Mouse (Mus musculus): ENCODE measurements around the gene Esrrg. TPM values are rescaled to one million over a fixed set of nuclear protein-coding genes. Genes with fewer than 3 reads are reported as not detected.
A peak's percentile ranks its signal among the peaks of the same experiment; 100 is the strongest.

The Esrrg gene
- polyA plus RNA-seq, 1 experiment from 2014 or later = 9.3 TPM

DNA sequence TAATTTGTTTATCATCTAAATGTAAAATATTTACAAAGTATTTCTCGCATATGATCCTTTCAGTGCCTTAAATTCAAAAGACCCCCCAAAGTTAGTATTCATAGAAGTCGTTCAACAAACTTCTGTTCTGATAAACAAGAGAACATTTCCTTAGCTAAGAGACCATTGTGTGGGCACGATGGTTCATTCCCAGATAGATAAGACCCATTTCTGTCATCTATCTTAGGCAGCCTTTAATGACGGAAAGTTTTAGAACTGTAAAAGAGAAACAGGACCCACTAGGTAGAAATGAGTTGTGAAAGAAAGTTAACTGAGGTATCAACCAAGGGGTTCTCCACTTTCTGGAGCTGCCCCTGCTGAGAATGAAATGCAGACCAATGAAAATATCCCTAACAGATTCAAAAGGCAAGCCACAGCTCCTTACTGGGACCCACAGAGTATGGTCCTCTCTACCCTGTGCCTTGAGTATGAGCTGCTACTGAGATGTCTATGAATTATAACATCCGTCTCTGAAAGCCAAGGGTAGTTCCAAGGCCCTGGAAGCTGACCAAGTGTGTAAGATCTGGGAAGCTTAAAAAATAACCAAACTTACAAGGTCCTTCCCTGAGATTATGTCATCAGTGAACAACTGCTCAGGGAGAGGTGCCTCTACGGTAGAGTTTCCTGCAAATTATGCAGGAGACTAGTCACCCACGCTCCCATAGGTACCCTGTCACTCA is 548.8 kb downstream of the Esrrg start:
- Histone ChIP-seq H3K4me2 (no peak overlapping the region), H3K4me3 (no peak overlapping the region), H3K27me3 (no peaks in the 10 kb centered on the region; the same call in 1 of the 2 replicates), H3K36me3 (ENCODE audit: poor library complexity, severe bottlenecking) (no peaks in the 10 kb centered on the region), H3K9me3 (replicated peaks) (no peaks in the 10 kb centered on the region), H3K27ac (no peak overlapping the region), H3K9ac (no peak overlapping the region), H3K4me1 (peaks cover 15% of the 10 kb centered on the region)
- 86% methylated on average over 7 of the region's 7 CpGs for WGBS
- no peak for ATAC-seq

DNA sequence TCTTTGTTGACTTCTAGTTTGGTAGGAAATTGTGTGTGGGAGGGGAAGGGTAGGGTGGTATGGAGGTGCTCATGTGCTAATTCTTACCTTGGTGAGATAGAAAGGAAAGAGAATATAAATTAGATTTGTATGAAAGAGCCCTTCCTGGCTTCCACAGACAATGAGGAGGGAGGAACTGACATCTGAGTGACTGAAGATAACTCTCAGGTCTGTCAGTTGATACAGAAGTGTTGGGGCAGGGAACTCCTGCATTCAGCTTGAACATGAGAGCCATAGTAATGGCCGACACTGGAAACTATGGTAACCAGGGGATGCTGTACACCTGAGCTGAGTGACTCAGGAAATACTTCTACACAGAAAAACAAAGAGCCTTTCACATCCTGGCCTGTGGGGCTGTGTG is 550.1 kb downstream of the Esrrg start:
- Histone ChIP-seq H3K9ac (no peak overlapping the region), H3K27ac (no peak overlapping the region), H3K4me2 (no peak overlapping the region), H3K9me3 (replicated peaks) (no peaks in the 10 kb centered on the region), H3K4me3 (no peak overlapping the region), H3K36me3 (ENCODE audit: poor library complexity, severe bottlenecking) (no peaks in the 10 kb centered on the region), H3K4me1 (peaks cover 14% of the 10 kb centered on the region), H3K27me3 (no peaks in the 10 kb centered on the region; the same call in 1 of the 2 replicates)
- no peak for ATAC-seq
- WGBS = 86% methylated on average over 1 of the region's 1 CpGs

DNA sequence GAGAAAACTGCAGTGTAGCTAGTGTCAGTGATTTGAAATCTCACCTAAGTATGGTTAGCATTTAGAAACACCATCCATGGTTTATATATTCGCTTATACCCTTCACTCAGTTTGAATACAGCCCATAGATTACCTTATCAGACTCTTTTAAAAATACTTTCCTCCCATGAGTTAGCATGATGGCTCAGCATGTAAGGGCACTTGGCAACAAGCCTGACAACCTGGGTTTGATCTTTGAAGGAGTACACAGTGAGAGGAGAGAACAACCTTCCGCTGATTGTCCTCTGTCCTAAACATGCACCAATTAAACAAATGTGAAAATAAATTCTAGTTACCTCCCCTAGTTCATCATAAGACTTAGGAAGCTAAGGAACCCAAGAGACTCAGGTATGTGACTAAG is 550.5 kb downstream of the Esrrg start:
- H3K36me3 ChIP-seq (ENCODE audit: poor library complexity, severe bottlenecking) = no peaks in the 10 kb centered on the region
- H3K27ac ChIP-seq = no peak overlapping the region
- WGBS = 95% methylated on average over 2 of the region's 2 CpGs
- H3K4me3 ChIP-seq = no peak overlapping the region
- H3K9ac ChIP-seq = no peak overlapping the region
- no peak overlapping the region for H3K4me2 ChIP-seq
- no peaks in the 10 kb centered on the region for H3K9me3 ChIP-seq (replicated peaks)
- H3K4me1 ChIP-seq = peaks cover 10% of the 10 kb centered on the region; the same call in 1 of the 2 replicates
- H3K27me3 ChIP-seq = no peaks in the 10 kb centered on the region; the same call in 1 of the 2 replicates
- ATAC-seq = no peak

DNA sequence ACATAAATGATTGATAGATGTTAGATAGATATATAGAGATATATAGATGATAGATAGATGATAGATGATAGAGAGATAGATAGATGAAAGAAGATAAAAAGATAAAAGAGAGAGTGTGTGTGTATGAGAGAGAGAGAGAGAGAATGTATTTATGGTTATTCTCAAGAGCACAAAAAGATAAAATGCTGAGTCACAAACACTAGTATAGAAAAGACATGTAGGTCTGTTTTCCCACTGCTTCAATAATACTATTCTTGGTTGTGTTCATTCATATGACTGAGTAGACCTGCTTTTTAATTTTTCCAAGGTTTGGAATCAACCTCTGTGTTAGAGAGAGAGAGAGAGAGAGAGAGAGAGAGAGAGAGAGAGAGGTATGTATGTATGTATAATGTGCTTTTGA is 554.5 kb downstream of the Esrrg start:
- Histone ChIP-seq H3K4me3 (no peak overlapping the region), H3K4me2 (no peak overlapping the region), H3K9me3 (replicated peaks) (no peaks in the 10 kb centered on the region), H3K27ac (no peak overlapping the region), H3K4me1 (peaks cover 3% of the 10 kb centered on the region; the same call in 1 of the 2 replicates), H3K9ac (no peak overlapping the region), H3K27me3 (no peaks in the 10 kb centered on the region; the same call in 1 of the 2 replicates), H3K36me3 (ENCODE audit: poor library complexity, severe bottlenecking) (no peaks in the 10 kb centered on the region)
- no peak for ATAC-seq

DNA sequence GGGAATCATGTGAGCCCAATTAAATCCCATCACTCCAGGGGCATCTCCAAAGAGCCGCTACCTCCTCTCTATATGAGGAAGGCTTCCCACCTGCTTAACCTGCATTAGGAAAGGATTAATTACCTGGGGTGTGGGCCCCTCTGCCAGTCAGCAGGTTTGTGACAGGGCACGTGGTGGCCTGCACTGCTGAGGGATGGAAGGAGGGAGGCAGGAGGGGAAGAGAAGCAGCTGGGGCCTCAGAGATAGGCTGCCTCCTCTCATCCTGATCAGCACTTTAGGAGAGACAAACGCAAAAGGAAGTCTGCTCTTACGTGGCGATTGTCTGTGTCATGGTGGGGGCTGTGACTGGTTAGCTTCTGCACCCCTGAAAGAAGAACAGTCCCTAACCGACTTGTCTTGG is 555.7 kb downstream of the Esrrg start:
- Histone ChIP-seq H3K4me3 (no peak overlapping the region), H3K36me3 (ENCODE audit: poor library complexity, severe bottlenecking) (no peaks in the 10 kb centered on the region), H3K4me1 (peaks cover 3% of the 10 kb centered on the region; the same call in 1 of the 2 replicates), H3K9ac (no peak overlapping the region), H3K9me3 (replicated peaks) (no peaks in the 10 kb centered on the region), H3K4me2 (no peak overlapping the region), H3K27me3 (no peaks in the 10 kb centered on the region), H3K27ac (no peak overlapping the region)
- 58% methylated on average over 6 of the region's 6 CpGs for WGBS
- no peak for ATAC-seq

- no peak overlapping the region for H3K27ac ChIP-seq
- H3K4me1 ChIP-seq = no peaks in the 10 kb centered on the region
- no peak overlapping the region for H3K9ac ChIP-seq
- no peak overlapping the region for H3K4me3 ChIP-seq
- no peaks in the 10 kb centered on the region for H3K9me3 ChIP-seq (replicated peaks)
- H3K36me3 ChIP-seq (ENCODE audit: poor library complexity, severe bottlenecking) = no peaks in the 10 kb centered on the region
- no peak for ATAC-seq
- H3K4me2 ChIP-seq = no peak overlapping the region
- 45% methylated on average over 1 of the region's 1 CpGs for WGBS
- H3K27me3 ChIP-seq = no peaks in the 10 kb centered on the region
Measured at GRCm38 (mm10) chr1:188173859-188174258, 565.3 kb downstream of the Esrrg start.

DNA sequence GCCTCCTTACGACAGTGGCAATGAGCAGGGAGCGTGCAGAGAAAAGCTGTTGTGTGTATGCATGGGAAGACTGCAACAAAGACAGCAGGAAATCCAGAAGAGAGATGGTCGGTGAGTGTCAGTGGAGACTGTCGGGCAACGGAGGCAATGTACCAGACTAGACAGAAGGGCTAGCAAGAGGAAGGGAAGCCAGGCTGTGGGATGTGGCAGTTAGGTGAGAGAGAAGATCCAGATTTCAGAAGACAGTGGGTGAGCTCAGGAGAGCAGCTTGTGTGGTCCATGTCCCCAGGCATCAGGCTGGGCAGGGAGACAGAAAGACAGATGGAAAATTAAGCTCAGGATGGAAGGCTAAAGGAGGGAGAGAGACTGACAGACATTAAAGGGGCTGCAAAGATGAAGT is 574.4 kb downstream of the Esrrg start:
- Histone ChIP-seq H3K9ac (no peak overlapping the region), H3K9me3 (replicated peaks) (no peaks in the 10 kb centered on the region), H3K4me3 (no peak overlapping the region), H3K4me2 (no peak overlapping the region), H3K27ac (no peak overlapping the region), H3K36me3 (ENCODE audit: poor library complexity, severe bottlenecking) (no peaks in the 10 kb centered on the region), H3K4me1 (peaks cover 30% of the 10 kb centered on the region), H3K27me3 (peaks cover 9% of the 10 kb centered on the region; the same call in 1 of the 2 replicates)
- no peak for ATAC-seq
- WGBS = 86% methylated on average over 5 of the region's 5 CpGs

- Histone ChIP-seq H3K9me3 (replicated peaks) (no peaks in the 10 kb centered on the region), H3K27me3 (peaks cover 10% of the 10 kb centered on the region; the same call in 1 of the 2 replicates), H3K36me3 (ENCODE audit: poor library complexity, severe bottlenecking) (no peaks in the 10 kb centered on the region), H3K9ac (0 out of 2 replicates have a peak overlapping the region, but pooled peaks have one; percentile 34), H3K4me3 (no peak overlapping the region; the same call in 1 of the 2 replicates), H3K4me2 (peak overlapping the region; percentile 48), H3K27ac (no peak overlapping the region), H3K4me1 (peaks cover 30% of the 10 kb centered on the region)
- ATAC-seq = peak; percentile 57; the same call in 1 of the 2 replicates
- 26% methylated on average over 17 of the region's 17 CpGs for WGBS
Measured at GRCm38 (mm10) chr1:188186440-188187117, 578.0 kb downstream of the Esrrg start.

GRCm38 (mm10) chr1:188192971-188193370 is 584.4 kb downstream of the Esrrg start:
- Histone ChIP-seq H3K4me3 (no peak overlapping the region), H3K4me1 (no peaks in the 10 kb centered on the region), H3K9ac (no peak overlapping the region), H3K9me3 (replicated peaks) (no peaks in the 10 kb centered on the region), H3K27me3 (no peaks in the 10 kb centered on the region; the same call in 1 of the 2 replicates), H3K36me3 (ENCODE audit: poor library complexity, severe bottlenecking) (no peaks in the 10 kb centered on the region), H3K4me2 (no peak overlapping the region), H3K27ac (no peak overlapping the region)
- WGBS = 90% methylated on average over 2 of the region's 2 CpGs
- ATAC-seq = no peak

DNA sequence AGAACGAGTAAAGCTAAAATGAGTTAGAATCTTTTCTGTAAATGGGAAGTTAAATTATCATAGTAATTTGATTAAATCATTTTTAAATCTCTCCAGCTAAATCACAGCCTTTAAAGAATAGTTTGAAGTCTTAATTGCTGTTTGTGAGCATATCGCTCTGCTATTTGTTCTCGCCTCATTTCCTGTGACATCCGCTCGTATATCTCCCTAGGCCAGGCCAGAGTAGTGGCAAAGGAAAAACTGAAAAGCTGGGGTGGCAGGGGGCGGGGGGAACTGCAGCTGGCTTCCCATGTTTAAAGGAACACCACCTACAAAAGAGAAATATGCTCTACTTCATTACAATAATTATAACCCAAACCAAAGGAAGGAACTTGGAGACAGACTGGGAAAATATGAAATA is 598.8 kb downstream of the Esrrg start:
- ATAC-seq = no peak
- 65% methylated on average over 6 of the region's 6 CpGs for WGBS

GRCm38 (mm10) chr1:188209025-188209424 is 600.4 kb downstream of the Esrrg start:
- no peaks in the 10 kb centered on the region for H3K36me3 ChIP-seq (ENCODE audit: poor library complexity, severe bottlenecking)
- H3K4me3 ChIP-seq = no peak overlapping the region
- no peaks in the 10 kb centered on the region for H3K4me1 ChIP-seq
- ATAC-seq = no peak
- no peak overlapping the region for H3K27ac ChIP-seq
- no peaks in the 10 kb centered on the region for H3K27me3 ChIP-seq
- H3K9me3 ChIP-seq (replicated peaks) = no peaks in the 10 kb centered on the region
- WGBS = 85% methylated on average over 1 of the region's 1 CpGs
- H3K9ac ChIP-seq = no peak overlapping the region
- H3K4me2 ChIP-seq = no peak overlapping the region

More for the DNA sequence above, 598.8 kb downstream of the Esrrg start:
- no peaks in the 10 kb centered on the region for H3K9me3 ChIP-seq (replicated peaks)
- H3K27ac ChIP-seq = no peak overlapping the region
- H3K4me1 ChIP-seq = no peaks in the 10 kb centered on the region
- no peaks in the 10 kb centered on the region for H3K27me3 ChIP-seq
- H3K4me2 ChIP-seq = no peak overlapping the region
- H3K4me3 ChIP-seq = no peak overlapping the region
- no peaks in the 10 kb centered on the region for H3K36me3 ChIP-seq (ENCODE audit: poor library complexity, severe bottlenecking)
- no peak overlapping the region for H3K9ac ChIP-seq

DNA sequence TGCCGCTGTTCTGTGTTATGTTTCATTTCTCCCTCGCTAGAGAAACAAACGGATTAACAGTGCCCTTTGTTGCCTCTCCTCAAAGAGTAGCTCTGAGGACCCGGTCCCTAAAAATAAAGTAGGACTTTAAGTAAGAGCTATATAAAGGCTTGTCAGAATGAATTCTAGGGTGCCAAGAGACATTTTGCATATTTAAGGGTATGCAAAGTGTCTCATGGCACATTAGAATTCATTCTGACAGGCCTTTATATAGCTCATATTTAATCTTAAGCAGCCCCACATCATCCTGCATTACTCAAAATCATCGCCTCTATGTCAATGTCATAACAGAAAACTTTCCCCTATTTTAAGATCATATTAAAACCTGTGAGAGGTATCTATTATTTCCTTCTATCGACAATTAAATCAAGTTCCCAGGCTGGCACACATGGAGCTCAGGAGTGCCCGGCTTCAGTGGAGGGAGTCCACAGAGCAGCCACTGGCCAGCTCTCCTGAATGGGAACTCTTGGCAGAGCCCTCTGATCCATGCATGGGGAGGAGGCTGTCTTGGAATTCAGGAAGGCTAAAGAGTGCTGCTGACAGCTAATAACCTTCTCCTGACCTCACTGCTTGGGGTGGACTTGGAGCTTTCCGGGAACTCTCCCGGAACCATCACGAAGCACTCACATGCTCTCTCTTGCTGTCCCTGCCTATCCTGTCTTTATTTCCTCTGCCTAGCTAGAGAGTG is 606.5 kb downstream of the Esrrg start:
- Histone ChIP-seq H3K4me3 (no peak overlapping the region), H3K9me3 (replicated peaks) (no peaks in the 10 kb centered on the region), H3K4me2 (no peak overlapping the region), H3K36me3 (ENCODE audit: poor library complexity, severe bottlenecking) (no peaks in the 10 kb centered on the region), H3K9ac (no peak overlapping the region), H3K27ac (no peak overlapping the region), H3K4me1 (no peaks in the 10 kb centered on the region), H3K27me3 (no peaks in the 10 kb centered on the region)
- ATAC-seq = no peak
- WGBS = 48% methylated on average over 10 of the region's 10 CpGs

Measured in forebrain, embryonic 13.5 days (tissue).